Mouse (Mus musculus) urinary bladder, postnatal 10 days (tissue): ENCODE results near the gene Dlg1.
"Not testable (repeated sequence)": the region's sequence is repeated elsewhere in the genome, so short reads cannot be mapped to it uniquely, and the experiment has no call there.

Experiments used
- DNase-seq: peaks from one replicate; pipeline ENCODE4 v3.0.0; 2022; ENCODE audit warnings: low spot score

Gene Dlg1

GRCm38 (mm10) chr16:31657502-31657901 lies 5.7 kb upstream of the Dlg1 start:
- no peak for DNase-seq

GRCm38 (mm10) chr16:31658539-31659334 lies 4.5 kb upstream of the Dlg1 start:
- DNase-seq = no peak

DNA sequence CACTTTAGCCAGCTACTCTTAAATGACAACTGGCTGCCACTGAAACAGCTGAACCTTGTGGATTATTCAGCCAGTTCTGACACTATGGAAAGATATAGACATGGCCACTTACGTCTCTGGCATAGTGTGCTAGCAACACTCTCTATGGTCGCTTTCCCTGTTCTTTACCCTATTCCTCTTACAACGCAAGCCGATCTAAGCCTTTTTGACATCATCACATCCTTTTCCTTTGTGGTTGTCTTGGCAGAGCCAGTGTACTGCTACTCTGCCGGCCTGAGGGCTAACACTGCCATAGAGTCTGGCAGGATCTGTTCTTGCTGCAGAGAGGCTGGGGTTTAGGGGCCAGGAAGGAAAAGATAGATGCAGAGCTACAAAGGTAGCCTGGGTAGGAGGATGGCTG lies 3.8 kb upstream of the Dlg1 start:
- DNase-seq = no peak

DNA sequence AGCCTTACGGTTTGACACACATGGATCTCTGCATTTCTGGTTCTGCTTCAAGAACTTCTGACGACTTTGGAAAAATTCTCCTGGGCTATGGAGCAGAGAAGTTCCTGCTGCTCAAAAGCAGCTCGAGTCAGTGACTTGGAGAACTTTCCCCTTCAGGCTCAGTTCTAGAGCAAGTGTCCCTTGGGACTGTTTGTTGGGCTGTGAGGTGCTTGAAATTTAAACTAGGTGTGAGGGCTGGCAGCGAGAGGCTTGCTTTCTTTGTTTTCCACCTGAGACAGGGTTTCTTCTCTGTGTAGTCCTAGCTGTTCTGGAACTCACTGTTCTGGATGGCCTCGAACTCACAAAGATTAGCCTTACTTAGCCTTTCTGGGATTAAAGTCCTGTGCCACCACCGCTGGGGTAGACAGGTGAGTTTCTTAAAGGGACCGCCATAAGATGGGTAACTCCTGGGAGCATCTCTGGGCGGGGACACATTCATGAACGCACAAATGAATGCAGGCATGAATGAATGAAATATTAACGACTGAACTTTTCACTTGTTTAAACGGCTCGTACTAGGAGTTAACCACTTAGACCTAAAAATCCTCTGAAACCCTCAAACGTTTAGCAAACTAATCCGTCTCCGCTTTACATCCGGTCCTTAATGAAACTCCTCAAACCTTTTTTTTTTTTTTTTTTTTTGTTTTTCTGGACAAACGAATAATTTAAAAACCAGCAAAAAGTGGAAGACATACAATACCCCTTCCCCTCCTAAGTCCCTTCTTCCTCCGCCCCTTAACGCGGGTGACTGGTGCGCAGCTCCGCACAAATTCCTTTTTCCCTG lies 476 bp upstream of the Dlg1 start:
- no peak for DNase-seq

DNA sequence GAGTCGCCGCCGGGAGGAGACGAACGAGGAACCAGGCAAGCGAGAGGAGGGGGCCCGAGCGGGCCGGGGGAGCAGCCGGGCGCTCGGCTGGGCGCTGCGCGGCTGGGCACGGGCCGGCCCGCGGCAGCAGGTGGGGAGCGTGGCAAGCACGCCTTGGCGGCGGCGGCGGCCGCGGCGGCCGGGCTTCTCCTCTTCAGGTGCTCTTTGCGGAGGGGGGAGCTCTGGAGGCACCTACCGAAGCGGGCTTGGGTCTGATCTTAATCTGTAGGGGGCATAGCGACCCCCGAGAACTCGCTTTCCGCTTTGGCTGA lies 999 bp downstream of the Dlg1 start:
- no peak for DNase-seq

DNA sequence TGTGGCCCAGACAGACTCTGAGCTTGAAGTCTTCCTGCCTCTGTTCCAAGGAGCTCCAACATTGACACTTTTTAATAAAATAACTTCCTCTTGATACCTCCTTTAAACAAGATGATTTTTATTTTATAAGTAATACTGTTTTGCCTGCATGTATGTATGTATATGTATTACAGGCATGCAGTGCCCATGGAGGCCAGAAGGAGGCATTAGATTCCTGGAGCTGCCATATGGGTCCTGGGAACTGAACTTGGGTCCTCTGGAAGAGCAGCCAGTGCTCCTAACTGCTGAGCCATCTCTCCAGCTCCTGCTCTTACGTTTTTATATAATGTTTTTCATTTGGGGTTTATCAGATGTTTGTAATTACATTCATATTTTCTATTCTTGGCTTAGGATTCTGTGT lies 9.0 kb downstream of the Dlg1 start:
- DNase-seq = no peak

- DNase-seq = no peak
Observed at GRCm38 (mm10) chr16:31677463-31677862, 14.2 kb downstream of the Dlg1 start.

GRCm38 (mm10) chr16:31682291-31682690 lies 19.0 kb downstream of the Dlg1 start:
- no peak for DNase-seq

- DNase-seq = no peak
Observed at GRCm38 (mm10) chr16:31683670-31684430, 20.6 kb downstream of the Dlg1 start.

GRCm38 (mm10) chr16:31684771-31685170 lies 21.5 kb downstream of the Dlg1 start:
- DNase-seq = no peak

DNA sequence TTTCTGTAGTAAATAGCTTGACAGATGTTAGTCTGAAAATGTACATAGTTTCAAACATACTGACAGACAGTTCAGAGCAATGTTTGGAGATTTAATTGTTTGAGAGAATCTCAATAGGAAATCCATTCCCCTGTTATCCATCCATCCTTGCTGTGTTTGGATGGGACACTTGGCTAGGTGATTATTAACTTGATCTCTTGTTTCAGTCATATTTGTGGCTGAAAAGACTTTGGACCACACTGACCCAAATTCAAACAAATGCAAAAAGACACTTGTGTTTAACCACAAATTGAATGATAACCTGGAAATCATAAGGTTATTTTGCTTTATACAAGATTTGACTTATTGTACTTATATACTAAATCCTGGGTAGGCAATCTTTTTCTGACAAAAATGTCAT lies 24.5 kb downstream of the Dlg1 start:
- DNase-seq = no peak

GRCm38 (mm10) chr16:31695286-31696020 lies 32.2 kb downstream of the Dlg1 start:
- DNase-seq = no peak

GRCm38 (mm10) chr16:31696367-31696766 lies 33.1 kb downstream of the Dlg1 start:
- DNase-seq = no peak

GRCm38 (mm10) chr16:31697341-31697740 lies 34.1 kb downstream of the Dlg1 start:
- DNase-seq = no peak

GRCm38 (mm10) chr16:31705213-31705612 lies 42.0 kb downstream of the Dlg1 start:
- DNase-seq = no peak

DNA sequence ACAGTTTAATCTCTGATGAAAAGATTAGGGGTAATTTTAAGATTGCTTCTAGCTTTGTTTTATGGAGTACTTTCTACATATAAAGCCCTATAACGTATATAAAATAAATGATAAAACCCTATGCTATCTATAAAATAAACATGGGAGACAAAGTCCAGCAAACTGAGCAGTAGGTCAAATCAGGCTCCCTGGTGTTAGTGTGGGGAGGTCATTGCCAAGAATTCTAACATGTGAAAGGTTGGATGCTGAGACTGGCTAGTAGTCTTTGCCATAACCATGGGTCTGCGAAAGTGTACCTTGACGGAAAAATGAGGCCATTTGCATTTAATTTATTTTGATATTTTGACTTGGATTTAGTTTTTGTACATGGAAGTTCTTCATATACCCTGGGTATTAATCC lies 42.7 kb downstream of the Dlg1 start:
- DNase-seq = no peak

DNA sequence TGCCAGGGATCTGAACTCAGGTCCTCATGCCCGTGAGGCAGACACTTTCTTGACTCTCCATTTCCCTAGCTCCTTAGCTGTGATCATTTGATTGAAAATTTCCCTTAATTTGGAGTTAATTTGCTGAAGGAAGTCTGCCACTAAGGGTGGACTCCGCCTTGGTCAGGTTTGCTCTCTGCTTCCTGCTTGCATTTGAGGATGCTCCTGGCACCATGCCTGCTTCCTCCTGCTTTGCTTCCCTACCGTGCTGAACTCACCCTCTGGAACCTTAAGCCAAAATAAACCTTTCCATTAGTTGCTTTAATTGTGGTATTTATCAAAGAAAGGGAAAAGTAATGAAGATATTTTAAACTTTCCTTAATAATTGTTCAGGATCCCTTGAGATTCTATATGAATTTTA lies 44.1 kb downstream of the Dlg1 start:
- DNase-seq = no peak

DNA sequence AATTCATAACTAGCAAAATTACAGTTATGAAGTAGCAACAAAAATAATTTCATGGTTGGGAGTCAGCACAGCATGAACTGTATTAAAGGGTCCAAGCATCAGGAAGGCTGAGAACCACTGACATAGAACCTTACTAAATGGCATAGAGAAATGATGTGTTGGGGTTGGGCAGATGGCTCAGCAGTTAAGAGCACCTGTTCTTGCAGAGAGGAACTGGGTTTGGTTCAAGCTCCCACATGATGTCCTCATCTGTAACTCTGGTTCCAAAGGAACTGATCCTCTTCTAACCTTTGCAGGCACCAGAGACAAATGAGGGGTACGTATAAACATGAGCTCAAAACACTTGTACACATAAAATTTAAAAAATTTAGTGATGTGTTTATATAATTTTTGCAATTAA lies 59.7 kb downstream of the Dlg1 start:
- no peak for DNase-seq

DNA sequence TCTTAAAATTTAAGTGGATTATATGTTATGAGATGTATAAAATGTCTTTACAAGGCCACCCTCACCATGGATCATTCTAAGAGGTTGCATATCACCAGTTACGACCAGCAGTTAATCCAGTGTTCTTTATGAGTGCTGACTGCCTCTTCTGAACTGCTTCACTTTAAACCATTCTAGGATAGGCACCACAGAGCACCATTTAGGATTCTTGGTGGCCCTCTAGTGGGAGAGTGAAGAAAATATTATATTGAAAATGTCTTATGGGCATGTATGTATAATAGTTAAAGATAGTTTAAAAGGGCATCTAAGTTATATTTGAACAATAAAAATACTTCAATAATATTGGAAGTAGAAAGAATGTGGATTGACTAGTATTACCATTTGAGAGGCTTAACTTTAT lies 60.9 kb downstream of the Dlg1 start:
- DNase-seq = no peak

- no peak for DNase-seq
Observed at GRCm38 (mm10) chr16:31724818-31725217, 61.6 kb downstream of the Dlg1 start.

- DNase-seq = not testable (repeated sequence)
Observed at GRCm38 (mm10) chr16:31730971-31731370, 67.7 kb downstream of the Dlg1 start.

GRCm38 (mm10) chr16:31737081-31737480 lies 73.8 kb downstream of the Dlg1 start:
- DNase-seq = no peak
